Mouse (Mus musculus) testis, adult 2 months (tissue): ENCODE measurements around the gene Zfp697.

Experiments
- CTCF ChIP-seq: fragments of 200-500 bp; IDR thresholded peaks from 2 replicates; pipeline ENCODE4 v1.5.1; 2012; ENCODE audit warnings: low read depth, mild to moderate bottlenecking, inconsistent platforms, low read length, moderate library complexity; ENCODE audit not compliant: control insufficient read depth, insufficient read depth, insufficient replicate concordance
- POLR2A ChIP-seq: fragments of 200-500 bp; IDR thresholded peaks from 2 replicates; pipeline ENCODE4 v1.6.1; 2012; ENCODE audit warnings: low read depth, mild to moderate bottlenecking, inconsistent platforms, low read length, moderate library complexity; ENCODE audit not compliant: control insufficient read depth

GRCm38 (mm10) chr3:98348705-98349104 lies 33.6 kb upstream of the Zfp697 start:
- no peak for TF ChIP-seq CTCF
- no peak for TF ChIP-seq POLR2A
